Mouse (Mus musculus) B cell, adult (primary cell): ENCODE results near the gene Sema4c. TPM values are rescaled to one million over a fixed set of nuclear protein-coding genes. Genes with fewer than 3 reads are reported as not detected.

Source experiments
- total RNA-seq: library from RNA; stranded (reverse); gene quantifications from 4 replicates; pipeline ENCODE4 v1.2.4, GENCODE M21; 2023; ENCODE audit not compliant: inconsistent age

Sema4c gene
- 0.93 TPM in 1 of 4 replicates, not detected in the others for total RNA-seq

GRCm38 (mm10) chr1:36558031-36558993, at the start of gene Sema4c:
TSS of gene Sema4c (minus strand) at chr1:36558349.

GRCm38 (mm10) chr1:36546888-36547471, 11.2 kb downstream of the Sema4c start, which contains the start of gene Ankrd39:
TSS of gene Ankrd39 (minus strand) at chr1:36547445.

GRCm38 (mm10) chr1:36539186-36539585, 19.0 kb downstream of the Sema4c start, which contains the start of gene Gm42417:
TSS of gene Gm42417 (minus strand) at chr1:36539429.

GRCm38 (mm10) chr1:36536783-36537182, 21.4 kb downstream of the Sema4c start, which contains the start of gene Ankrd23:
TSS of gene Ankrd23 (minus strand) at chr1:36536883.

GRCm38 (mm10) chr1:36511289-36512021, 46.7 kb downstream of the Sema4c start, which contains the start of gene Cnnm3:
TSS of gene Cnnm3 (plus strand) at chr1:36511867.

Other genes starting within 250 kb of the Sema4c start
- gene Kansl3, start 189.2 kb downstream of the Sema4c start, total RNA-seq, result 69.6 to 83.9 TPM (median 80.0 TPM) in 4 replicates
- gene Fer1l5, start 186.1 kb downstream of the Sema4c start, total RNA-seq, result not detected in 4 replicates
- gene Lman2l, start 113.1 kb downstream of the Sema4c start, total RNA-seq, result 21.7 to 30.1 TPM (median 27.9 TPM) in 4 replicates
- 22.1 to 27.2 TPM (median 23.3 TPM) in 4 replicates for gene Cnnm4, start 86.7 kb downstream of the Sema4c start, total RNA-seq
- gene Cnnm3, start 46.5 kb downstream of the Sema4c start, total RNA-seq, result 26.6 to 32.0 TPM (median 28.4 TPM) in 4 replicates
- gene Ankrd23, start 21.5 kb downstream of the Sema4c start, total RNA-seq, result 19.6 to 24.1 TPM (median 20.9 TPM) in 4 replicates
- gene Gm42417, start 18.9 kb downstream of the Sema4c start, total RNA-seq, result not detected in 4 replicates
- 18.0 to 21.8 TPM (median 19.2 TPM) in 4 replicates for gene Ankrd39, start 10.9 kb downstream of the Sema4c start, total RNA-seq
- not detected in 4 replicates for gene Fam178b, start 124.8 kb upstream of the Sema4c start, total RNA-seq
- gene Cox5b, start 133.1 kb upstream of the Sema4c start, total RNA-seq, result 208 to 240 TPM (median 226 TPM) in 4 replicates
- gene 4933424G06Rik, start 151.8 kb upstream of the Sema4c start, total RNA-seq, result not detected in 4 replicates
- 82.6 to 96.9 TPM (median 86.7 TPM) in 4 replicates for gene Actr1b, start 156.1 kb upstream of the Sema4c start, total RNA-seq
- 3.2 to 5.7 TPM (median 4.0 TPM) in 4 replicates for gene Zap70, start 203.4 kb upstream of the Sema4c start, total RNA-seq